Mouse (Mus musculus) naive thymus-derived CD4-positive, alpha-beta T cell, adult 2 months (primary cell): ENCODE measurements around the gene Lyrm7.

Source experiments
- DNase-seq: peaks from one replicate; pipeline ENCODE4 v3.0.0-alpha.2; 2011; ENCODE audit warnings: low read depth

Gene Lyrm7

DNA sequence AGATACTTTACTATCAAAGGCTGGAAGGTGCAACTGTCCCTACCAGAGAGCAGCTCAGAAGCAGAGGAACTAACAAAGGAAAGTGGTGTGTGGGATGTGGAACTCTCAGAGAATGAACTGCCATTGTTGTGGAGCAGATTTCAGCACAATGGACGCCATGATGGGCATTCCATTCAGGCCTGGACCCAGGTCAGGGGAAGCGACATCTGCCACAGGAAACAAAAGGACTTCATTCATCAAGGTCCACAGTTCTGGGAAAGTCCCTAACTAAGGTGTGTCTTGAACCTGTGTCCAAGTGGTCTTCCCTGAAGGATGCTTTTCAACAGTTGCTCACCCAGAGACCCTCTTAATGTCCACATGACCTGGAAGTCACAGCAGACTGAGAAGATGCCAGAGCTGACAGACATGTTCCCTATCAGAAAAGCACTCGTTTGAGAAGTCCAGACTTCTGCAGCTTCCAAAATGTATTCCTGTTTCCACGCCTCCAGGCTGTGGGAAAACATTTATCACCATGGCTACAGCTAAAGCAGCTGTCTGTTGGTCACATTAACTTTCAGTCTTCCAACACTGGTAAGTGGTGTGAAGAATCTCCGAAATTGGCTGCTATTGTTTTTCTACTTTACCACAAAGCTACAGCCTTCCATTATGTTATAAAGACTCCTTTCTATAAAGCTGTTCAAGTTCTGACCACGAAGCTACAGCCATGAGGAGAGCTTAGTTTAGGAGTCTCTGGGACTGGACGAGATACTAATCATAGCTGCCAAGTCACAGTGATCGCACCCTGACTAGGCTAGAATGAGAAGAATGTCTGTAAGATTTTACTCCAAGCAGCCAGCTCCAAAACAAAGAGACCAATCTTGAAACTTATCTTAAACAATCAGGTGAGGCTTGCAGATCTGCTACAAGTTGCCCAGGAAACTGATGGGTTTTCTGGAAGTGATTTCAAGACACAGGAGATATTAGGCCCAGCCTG is 15.0 kb downstream of the Lyrm7 start:
- DNase-seq: no peak

DNA sequence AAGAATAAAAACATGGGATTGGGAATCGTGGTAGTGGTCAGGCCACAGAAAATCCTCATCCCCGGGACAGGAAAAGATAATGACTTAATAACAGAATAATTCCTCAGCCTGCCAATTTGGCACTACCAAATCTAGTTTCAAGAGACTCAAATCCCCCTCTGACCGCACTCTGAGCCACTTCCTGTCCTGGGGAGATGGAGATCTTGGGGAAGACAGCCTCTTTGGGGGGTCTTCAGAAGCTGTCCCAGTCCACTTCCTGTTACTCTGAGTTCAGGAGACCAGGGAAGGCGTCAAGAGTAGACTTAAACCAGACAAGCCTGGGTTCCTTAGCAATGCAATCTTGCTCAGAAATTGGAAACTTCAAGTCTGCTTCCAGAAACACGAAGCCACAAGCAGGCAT is 15.8 kb downstream of the Lyrm7 start:
- peak; percentile 45 for DNase-seq

DNA sequence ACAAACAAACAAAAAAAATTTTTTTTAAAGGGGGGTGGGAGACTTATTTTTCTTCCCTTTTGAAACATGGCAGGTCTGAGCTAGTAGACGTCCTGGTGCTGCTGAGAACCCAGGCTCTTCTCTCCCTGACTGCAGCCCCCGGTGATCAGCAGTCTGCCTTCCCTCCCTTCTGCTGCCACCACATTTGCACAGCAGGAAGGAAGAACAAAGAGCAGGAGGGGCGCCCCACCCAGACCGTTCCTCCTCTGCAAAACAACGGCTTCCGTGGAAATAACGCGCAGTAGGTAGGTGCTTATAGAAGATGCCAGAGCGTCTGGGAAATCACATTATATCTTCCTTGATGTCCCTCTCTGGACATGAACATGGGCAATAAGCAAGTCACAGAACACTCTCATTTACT is 16.3 kb downstream of the Lyrm7 start:
- peak; percentile 85 for DNase-seq

DNA sequence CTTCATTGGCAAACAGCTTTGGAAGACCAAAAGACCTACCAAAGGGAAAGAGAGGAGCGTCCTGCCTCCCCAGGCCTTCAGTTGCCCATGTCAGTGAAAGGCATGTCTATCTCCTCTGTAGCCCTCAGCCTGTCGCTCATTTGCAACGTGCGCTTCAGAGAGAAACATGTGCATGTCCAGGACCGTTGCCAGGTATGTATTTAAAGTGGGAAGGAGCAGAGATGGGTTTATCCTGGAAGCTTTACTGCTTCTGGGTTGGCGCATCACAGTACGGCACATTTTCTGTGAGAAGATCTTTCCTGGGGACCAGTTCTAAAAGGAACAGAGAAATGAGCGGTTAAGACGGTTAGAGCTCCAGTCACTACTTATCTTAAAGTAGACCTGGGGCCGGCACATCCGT is 19.8 kb downstream of the Lyrm7 start:
- no peak for DNase-seq

DNA sequence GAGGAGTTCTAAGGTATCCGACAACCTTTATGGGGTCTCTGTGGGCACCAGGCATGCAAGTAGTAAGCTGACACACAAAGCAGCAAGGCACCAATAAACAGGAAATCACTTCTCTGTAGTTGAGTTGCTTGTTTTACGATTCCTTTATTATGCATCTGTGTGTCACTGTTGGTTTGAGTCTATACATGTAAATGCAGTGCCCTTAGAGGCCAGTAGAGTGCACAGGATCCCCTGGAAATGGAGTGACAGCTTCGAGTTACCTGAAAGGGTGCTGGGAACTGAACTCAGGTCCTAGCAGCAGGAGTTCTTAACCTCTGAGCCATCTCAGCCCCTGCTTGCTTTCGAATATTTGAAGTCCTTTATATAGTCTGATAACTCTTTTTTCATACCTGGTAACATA is 21.0 kb downstream of the Lyrm7 start:
- no peak for DNase-seq

DNA sequence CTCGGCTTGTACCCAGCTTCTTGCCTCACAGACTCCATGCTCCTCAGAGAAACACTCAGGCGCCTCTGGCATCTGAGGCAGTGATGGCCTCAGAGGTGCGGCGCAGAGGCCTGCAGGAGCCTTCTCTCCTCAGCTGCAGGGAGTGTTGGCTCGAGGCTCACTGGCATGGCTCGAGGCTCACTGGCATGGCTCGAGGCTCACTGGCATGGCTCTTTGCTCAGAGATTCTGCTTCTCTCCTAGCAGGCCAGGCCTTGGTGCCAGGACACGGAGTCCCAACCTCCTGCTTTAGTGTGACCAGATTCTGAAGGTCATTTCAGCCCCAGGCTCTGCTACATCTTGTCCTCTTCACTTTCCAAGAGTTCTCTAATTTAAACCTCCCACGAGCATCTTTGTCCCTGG is 24.6 kb downstream of the Lyrm7 start:
- no peak for DNase-seq

DNA sequence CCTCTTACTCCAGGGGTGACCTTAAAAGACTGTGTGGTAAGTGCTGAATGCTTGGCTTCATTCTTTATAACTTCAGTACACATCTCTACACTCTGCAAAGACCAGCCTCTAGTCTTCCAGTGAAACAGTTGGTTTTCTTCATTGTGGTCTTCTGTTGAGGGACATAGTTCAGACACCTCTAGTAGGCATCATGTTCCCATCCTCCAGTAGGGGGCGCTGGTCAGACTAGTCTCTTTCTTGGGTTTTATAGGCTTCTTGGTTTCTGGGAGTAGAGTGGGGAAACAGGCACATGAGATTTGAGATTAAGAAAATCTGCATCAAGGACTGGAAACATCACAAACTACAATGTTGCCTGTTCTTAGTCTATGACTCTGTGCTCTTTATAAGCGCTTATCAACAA is 26.1 kb downstream of the Lyrm7 start:
- peak; percentile 80 for DNase-seq

DNA sequence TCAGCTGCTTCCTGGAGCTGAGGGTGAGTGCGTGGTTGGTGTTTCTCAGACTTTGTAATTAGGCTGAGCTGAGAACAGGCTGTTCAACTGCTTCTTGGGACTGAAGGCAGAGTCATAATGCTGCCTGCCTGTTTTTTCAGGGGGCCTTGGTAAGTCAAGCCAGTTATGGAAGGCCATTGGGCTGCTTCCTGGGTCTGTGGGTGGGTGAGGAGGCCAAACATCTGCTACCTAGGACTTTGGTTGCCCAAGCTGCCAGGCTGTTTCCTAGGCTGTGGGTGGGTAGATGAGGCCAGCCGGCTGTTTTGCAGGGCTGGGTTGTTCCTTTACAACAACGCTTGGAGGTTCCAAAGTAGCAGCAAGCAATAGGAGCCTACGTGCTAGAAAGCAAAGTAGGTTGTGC is 26.9 kb downstream of the Lyrm7 start:
- DNase-seq: no peak

DNA sequence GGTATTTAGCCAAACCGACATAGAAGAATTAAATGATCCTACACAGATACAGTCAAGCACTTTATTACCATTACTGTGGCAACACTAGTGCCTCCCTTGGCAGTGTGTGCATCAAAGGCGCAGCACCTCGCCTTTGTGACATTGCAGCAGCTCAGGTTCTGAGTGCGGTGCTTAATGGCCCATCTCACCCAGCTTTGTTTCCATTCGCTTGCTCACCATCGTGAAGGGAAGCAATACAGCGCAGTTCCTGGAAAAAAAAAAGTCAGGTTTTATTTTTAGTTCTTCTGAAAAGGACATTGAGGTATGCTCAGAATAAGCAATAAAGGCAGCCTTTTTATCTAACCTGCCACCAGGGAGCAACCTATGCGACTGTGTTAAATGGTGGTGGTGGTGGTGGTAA is 33.9 kb downstream of the Lyrm7 start:
- no peak for DNase-seq

DNA sequence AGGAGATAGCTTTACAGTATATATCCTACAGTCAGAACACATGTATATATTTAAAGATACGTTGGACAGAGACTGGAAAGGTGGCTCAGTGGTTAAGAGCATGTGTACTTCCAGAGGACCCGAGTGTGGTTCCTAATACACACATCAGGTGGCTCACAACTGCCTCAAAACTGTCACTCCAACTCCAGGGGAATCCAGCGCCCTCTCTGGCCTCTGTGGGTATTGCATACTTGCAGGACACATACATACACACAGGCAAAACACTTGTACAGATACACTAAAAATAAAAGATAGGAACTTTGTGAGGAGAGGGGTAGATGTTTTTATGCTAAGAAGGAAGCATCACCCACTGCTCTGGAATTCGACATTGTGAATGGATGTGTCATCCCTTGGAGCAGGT is 34.9 kb downstream of the Lyrm7 start:
- no peak for DNase-seq

DNA sequence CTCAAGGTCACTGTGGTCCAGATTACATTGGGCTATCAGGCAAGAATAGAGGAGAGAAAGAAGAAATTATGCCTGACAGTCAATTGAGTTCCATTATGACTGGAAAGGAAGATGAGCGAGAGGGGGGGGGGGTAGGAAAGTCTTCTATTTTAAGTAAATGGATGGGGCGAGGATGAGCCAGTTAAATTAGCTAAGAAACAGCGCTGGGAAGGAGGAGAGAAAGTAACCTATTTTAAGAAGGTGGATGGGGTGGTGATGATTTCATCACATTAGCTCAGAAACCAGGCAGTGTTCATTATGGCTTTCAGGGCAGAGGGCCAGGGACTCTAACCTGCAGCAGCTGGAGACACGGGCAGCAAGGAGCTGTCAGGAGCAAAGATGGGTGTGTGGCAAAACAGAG is 37.2 kb downstream of the Lyrm7 start:
- DNase-seq: no peak

DNA sequence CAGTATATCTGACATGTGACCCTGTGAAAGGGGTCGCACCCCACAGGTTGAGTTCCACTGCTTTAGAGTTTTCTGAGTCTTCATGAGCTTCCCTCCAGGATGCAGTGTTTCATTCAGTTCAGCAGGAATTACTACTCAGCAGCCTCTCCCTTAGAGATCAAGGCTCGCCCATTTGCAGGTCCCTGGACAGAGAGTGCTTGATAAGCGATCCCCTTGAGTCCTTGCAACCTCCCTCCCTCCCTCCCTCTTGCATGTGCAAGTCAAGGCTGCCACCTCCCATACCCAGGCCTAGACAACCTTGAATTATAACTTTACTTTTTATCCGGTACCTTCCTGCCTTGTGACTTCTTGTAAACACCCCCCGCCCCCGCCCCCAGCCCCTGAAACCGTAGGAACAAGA is 41.2 kb downstream of the Lyrm7 start:
- DNase-seq: no peak

DNA sequence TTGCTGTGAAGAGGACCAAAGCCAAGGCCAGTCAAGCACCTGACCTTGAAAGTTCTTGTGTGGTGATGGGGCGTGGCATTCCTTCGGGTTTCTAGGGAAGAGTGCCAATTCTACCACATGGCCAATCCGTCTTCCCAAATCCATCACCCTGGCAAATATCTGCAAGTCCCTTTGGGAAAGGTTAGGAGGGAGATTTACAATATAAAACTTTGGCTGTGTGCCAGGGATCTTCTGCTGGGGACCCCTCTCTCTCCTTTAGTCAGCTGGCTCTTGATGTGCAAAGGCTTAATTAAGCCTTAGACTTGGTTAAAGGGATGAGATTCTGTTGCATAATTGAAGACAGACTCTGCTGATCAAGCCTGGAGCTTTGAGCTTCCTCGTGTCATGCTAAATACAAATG is 43.3 kb downstream of the Lyrm7 start:
- DNase-seq: no peak

DNA sequence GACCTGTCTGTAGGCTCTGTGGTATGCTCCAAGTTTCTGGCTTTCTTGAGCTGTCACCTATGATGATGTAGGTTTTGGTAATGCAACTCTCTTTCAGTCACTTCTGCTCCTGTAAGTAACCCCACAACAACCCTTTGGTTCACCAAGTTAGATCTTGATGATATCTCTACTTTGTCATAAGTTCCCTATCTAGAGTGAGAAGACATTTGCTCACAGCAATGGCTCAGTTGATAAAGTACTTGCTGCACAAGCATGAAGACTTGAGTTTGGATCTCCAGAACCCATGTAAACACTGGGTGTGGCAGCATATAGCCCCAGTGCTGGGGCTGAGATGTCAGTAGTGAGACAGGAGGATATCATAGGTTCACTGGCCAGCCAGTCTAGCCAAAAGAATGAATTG is 45.1 kb downstream of the Lyrm7 start:
- no peak for DNase-seq

DNA sequence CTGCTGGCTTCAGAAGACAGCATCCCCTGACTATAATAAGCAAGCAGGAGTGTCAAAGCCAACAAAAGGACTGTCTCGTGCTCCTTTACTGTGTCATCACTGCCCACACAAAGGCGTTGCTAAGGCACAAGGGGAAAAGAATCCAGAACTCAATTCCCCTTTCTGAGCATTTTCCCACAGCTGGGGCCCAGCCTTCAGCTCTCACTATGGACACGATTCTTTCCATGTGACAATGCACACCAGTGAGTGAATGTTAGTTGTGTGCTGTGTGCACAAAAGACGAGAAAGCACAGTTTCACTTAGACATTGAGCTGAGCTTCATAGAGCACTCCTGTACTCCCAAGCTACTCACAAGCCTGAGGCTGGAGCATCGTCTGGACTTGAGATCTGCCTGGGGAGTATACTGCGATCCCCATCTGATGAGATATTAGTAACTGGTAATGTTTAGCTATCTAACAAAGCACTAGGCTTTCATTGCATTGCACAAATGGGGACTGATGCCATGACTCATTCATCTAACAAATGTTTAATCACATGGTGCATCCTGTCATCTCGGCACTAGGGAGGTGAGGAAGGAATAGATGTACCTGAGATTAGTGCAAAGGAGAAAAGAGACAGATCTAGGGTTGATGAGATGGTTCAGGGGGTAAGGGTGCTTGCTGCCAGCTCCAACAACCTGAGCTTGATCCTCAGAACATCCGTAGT is 47.8 kb downstream of the Lyrm7 start:
- DNase-seq: no peak

DNA sequence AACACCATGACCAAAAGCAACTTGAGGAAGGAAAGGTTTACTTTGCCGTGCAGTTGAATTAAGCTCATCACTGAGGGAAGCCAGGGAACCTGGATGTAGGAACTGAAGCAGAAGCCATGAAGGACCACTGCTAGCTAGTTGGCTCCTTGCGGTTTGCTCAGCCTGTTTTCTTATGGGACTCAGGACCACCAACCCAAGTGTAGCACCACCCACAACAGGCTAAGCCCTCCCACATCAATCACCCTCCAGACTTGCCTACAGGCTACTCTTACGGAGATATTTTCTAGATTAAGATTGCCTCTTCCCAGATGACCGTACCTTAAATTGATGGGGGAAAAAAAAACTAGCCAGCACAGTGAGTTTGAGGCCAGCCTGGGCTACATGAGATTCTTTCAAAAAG is 48.4 kb downstream of the Lyrm7 start:
- no peak for DNase-seq

DNA sequence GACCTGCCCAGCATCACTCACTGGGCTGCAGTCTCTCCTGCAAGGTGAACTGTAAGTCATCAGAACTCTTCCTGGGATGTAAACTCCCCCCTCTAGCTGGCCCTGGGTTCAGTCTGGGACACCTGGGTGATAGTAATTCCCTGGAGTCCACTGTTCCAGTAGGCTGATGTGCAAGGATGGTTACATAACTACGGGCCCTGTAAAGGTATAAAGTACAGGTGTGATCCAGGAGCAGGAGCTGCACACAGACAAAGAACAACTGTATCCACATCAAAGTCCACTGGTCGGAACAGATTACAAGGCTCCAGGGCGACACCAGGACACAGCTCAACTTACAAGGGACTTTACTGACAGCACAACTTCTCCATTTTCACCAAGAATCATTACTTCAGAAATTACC is 49.7 kb downstream of the Lyrm7 start:
- DNase-seq: no peak

DNA sequence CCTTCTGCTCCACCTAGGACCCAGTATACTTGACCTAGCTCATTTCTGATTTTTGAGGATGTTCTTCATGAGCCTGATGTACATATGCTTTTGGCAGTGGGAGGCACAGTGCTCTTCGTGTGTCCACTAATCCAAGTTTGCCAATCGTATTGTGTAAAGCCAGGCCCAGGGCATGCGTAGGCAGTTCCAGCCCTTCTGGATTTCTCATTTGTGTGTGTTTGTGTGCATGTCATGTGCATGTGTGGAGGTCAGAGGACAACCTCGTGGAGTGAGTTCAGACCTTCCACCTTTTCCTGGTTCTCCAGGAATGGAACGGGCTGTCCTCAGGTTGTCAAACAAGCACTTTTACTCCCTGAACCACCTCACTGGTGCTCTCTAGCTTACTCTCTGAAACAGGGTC is 51.1 kb downstream of the Lyrm7 start:
- no peak for DNase-seq

DNA sequence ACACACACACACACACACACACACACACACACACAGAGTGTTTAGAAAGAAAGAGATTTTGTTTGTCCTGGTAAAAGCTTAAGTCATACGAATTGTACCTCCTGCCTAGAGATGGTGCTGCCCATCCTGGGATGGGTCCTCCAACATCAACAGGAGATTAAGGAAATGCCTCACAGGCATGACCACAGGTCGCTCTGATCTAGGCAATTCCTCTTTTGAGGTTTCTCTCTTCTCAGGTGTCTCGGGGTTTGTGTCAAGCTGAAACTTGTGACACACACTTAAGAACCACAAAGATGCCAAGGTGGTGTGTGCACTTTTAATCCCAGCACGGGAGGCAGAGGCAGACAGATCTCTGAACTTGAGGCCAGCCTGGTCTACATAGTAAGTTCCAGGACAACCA is 52.5 kb downstream of the Lyrm7 start:
- DNase-seq: no peak

DNA sequence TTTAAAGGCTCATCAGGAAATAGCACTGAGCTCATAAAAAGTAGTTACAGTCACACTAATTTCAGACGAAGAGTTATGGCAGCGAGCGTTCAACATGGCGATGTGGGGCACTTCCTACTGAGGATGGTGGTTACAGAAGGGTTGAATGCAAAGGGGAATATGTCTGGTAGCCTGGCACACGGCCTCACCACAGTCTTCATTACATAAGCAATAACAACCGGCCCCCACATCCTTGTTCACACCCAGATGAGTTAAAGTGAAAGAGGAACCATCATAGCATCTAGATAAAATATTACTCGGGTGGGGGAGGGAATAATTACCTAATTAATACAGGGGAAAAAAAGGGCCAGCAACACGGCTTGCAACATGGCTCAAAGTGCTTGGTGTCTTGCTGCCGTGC is 53.0 kb downstream of the Lyrm7 start:
- peak; percentile 68 for DNase-seq

DNA sequence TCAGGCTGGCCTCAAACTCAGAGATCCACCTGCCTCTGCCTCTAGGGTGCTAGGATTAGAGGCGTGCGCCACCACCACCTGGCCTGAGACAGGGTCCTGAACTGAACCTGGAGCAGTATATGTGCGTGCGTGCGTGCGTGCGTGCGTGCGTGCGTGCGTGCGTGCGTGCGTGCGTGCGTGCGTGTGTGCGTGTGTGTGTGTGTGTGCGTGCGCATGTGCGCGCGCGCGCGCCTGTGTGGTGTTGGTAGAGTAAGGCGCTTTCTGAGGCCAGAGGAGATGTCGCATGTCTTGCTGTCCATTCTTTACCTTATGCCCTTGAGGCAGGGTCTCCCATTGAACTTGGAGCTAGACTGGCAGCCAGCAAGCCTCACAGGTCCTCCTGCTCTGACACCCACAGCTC is 53.8 kb downstream of the Lyrm7 start:
- no peak for DNase-seq

DNA sequence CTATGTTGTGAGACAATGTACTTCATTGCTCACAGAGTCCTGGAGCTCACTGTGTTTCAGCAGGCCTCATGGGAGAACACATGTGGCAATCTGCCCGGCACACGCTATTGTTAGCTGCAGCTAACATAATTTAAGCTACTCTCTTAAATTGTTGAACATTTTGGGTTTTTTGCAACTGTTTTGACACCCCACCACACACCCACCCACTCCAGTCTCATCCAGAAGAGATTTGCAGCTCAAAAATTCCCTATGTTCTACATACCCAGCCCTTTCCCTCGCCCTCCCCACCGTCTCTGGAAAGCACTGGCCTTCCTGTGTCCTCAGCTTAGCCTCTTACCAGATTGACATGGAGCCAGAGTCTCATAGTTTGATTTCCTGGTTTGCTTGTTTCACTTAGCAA is 55.5 kb downstream of the Lyrm7 start:
- DNase-seq: no peak

DNA sequence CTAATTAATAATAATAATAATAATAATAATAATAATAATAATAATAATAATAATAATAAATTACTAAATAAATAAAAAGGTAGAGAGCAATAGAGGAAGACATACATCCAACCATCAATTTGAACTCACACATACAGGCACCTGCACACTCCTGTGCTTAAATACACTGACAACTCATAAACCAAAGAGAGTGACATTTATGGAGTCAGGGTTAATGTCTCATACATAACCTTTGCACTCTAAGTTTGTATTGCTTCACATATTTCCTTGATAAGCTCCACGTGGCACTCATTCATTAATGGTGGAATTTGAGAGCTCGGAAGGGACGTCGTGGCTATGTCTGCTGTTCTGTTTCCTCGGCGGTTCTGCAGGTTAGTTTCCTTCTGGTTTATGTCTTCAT is 58.1 kb downstream of the Lyrm7 start:
- DNase-seq: no peak
